Mouse (Mus musculus): ENCODE measurements around the gene Ccl1.

The Ccl1 gene

DNA sequence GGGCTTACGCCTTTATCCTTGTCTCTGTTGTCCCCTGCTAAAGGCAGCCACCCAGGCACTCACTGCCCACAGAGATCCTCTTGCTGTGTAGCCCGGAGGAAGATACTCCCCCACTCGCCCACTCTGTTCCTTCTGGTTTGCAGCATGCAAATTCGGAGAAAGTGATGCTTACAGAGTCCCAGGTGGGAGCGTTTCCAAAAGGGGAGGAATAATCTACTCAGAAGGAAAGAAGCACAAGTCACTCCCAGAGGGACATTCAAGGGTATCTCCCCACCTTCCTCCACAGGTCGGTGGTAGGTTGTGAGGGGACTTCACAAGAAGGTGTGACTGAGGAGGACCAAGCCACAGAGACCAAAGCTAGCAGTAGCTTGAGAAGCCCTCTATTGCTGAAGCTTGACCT is 100.3 kb downstream of the Ccl1 start:
- no peak for DNase-seq (ENCODE audit: low spot score)

DNA sequence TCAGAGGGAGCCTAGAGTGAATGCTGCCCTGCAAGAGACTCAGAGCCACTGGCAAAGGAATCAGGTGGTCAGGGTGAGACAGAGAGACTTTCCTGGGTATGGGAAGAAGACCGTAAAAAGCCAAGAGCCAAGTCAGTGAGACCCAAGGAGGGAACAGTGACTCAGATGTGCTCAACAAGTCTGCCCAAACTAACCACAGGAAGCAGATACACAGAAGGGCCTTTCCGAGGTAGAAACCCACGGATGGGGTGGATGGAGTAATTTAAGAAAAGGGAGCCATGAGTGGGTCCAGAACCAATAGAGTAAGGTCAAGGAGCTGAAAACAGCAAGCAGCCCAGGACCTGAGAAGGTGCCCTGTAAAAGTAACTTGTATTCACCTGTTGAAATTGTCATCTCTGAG is 101.8 kb downstream of the Ccl1 start:
- DNase-seq (ENCODE audit: low spot score) = no peak

DNA sequence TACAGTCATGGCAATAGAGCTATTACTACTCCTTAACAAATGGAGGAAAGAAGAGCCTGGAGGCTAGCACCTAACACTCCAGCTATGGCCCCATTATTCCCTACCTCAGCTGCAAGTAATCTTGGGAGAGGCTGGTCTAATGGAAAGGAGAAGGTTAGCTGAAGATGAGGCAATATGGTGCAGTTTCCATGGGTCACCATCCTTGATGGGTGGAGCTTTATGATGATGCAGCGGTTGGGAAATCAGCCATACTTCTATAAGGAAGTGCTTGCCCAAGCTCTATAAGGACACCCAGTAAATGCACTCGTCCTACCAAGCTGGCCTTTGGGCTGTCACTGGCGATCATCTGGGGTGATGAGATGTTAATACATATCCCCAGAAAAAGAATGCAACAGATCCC is 107.7 kb downstream of the Ccl1 start:
- DNase-seq (ENCODE audit: low spot score) = no peak

DNA sequence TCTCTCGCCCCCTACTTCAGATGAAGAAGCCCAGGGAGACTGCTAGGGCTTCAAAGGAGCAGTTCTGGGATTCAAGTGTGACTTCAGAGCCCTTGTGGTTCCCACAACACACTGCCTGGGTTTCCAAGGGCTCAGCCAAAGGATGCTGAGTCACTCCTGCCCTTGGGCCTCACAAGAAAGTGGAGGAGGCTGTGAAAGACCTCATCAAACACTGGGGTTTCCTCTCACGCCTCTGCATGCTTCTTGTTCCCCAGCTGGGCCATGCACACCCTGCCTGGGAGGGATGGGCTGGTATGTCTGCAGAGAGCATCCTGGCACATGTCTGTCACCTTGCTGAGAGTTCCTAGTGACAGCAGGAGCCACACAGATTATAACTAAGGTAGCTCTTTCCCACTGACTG is 110.5 kb downstream of the Ccl1 start:
- no peak for DNase-seq (ENCODE audit: low spot score)

DNA sequence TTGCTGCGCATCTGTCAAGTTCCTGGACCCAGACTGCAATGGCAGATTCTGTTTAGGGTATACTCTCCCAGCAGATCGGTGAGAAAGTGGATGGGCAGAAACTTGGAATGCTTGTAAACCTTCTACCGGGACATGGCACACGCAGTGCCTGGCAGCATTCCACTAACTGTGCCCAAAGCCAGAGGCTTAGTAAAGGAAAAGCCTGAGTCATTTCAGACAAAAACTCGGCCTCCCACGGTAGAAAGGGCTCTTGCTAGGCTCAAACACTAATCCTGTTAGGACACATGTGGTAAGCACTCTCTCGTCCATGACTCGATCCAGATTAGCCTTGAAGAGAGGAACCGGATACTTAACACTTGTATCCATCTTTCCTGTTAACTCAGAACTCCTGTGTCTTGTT is 111.7 kb downstream of the Ccl1 start:
- no peak for DNase-seq (ENCODE audit: low spot score)

DNA sequence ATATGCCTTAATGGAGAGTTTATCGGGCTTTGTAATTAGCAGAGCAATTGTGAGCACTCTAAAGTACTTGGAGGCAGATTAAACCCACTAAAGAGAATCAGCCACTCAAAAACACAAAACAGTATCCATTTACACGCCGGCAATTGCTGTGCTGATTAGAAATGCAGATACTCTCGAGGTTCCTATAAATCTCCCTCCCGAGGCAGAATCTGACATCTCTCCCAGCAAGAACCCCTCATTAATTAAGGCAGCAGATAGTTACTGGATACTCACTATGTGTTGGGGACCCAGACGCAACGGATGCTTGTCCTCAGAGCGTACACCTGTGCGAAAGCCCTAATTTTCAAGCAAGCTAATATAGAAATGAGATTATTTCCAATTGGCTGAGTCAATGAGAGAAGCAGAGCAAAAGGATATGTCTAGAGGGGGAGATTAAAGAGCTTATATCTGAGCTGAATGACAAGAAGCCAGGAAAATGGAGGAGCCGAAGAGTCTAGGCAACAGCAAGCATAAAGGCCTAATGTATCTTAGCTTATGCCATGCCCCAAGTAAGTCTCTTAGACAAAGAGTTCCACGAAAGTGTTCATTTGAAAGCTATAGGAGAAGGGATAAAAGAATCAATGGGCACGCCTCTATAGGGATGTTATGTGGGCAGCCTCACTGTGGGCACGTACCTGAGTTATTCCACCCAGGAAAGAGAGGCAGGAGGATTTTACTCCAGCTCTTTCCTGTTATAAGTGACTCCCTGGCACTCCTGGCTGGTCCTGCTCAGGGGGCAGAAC is 115.5 kb downstream of the Ccl1 start:
- no peak for DNase-seq (ENCODE audit: low spot score)

DNA sequence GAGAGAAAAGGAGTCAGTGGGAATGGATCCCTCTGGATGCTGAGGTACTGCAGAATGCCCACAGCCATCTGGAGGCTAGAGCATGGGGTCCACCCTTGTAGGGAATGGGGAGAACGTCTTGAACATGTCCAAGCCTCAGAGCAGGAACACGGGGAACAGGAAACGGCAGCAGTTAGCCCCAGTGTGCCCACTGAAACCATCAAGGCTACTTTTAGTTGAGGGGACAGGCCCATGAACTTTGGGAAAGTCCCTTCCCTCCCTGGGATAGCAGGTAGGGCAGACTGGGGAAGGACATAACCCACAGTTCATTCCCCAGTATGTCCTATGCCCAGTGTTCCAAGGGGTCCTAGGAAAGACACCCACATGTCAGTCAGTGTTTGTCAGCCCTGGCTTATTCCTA is 119.8 kb downstream of the Ccl1 start:
- no peak for DNase-seq (ENCODE audit: low spot score)

DNA sequence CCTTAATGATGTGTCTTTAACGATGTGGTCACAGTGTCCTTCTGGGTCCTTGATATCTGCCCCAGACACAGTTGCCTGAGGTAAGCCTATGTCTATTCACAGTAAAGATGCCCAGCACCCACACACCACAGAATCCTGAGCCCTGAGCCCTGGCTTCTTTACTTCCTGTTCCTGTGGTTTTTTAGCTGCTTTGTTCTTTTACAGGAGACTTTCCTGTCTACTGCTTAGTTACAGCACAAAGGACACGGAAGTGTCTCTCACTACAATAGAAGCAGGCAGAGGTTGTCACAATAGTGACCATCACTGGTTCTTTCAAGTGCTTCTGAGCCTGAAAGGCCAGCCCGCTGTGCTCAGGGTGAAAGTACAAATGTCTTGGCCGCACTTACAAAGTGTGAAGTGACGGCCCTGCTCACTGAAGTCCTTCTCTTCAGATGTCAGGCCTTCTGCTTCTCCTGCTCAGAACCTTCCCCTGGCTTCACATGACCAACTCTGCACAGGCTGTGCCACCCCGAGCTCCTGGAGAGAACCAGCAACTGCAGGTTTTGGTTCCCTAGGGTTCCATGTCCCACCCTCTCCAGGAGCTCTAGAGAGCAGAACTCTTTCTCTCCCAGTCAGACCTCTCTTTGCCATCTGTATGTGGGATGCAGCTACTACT is 122.1 kb downstream of the Ccl1 start:
- no peak for DNase-seq (ENCODE audit: low spot score)

DNA sequence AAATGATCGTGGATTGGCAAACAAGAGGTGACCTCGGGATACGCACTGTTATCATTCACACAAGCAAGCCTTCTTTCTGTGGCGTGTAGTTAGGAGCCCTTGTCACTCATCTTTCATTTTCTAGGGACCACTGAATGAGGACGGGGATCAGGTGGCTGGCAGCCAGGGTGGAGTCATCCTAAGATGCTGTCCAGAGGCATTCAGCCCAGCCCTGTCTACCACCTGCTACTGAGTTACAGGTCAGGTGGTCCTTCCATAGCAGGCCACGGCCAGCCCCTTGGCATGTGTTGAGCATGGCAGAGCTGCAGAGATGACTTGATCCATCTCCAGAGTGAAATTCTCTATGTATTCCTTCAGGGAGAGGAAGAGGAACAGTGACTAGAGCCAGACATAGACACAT is 123.1 kb downstream of the Ccl1 start:
- no peak for DNase-seq (ENCODE audit: low spot score)

DNA sequence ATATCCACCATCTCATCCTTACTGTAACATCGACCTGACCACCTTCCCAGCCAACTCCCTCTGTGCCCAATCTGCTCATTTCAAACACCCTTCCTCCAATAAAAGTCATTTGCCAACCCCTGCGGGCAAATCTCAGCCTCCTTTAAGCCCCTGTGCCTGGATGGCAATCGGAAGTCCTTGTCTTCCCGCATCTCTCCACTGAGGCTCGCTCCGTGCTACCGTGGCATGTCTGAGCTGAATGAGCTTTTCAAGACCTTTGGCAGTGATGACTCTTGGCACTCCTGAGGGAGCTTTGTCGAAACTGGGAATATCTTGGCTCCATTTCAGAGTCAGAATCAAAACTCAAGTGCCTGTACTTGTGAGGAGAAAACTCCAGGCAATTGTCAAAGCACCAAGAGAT is 124.2 kb downstream of the Ccl1 start:
- no peak for DNase-seq (ENCODE audit: low spot score)

DNA sequence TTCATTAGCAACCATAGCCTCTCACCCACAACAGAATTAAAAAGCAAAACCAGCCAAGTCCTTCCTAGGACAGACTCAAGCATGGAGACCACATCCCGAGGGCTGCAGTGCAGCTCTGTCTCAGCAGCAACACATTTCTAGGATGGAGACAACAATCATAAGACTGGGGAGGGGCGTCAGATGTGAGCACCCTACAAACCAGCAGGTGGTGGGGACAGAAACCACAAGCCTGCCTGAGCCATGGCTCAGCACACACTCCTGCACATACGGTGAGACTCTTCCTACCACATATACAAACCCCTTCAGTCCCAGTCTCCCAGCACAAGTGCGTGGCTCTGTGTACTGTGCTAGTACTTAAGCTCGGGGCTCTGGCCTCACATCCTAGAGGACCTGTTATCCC is 127.3 kb downstream of the Ccl1 start:
- DNase-seq (ENCODE audit: low spot score) = no peak

DNA sequence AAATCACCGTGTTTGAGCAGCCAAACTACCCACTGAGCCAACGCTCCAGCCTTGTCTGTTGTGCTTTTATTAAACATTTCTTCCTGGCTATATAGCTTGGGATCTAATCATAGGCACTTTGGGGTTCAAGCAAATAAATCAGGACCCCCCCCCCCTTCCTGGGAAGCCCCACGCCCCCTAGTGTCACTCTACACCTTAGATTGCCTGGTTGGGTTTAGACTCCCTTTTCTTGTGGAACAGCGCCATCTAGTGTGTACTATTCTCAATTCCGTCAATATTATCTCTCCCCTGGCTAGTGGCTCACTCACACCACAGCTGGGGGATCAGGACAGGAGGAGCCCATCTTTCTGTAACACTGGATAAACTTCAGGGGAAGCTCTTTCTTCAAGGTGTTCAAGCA is 127.8 kb downstream of the Ccl1 start:
- no peak for DNase-seq (ENCODE audit: low spot score)

DNA sequence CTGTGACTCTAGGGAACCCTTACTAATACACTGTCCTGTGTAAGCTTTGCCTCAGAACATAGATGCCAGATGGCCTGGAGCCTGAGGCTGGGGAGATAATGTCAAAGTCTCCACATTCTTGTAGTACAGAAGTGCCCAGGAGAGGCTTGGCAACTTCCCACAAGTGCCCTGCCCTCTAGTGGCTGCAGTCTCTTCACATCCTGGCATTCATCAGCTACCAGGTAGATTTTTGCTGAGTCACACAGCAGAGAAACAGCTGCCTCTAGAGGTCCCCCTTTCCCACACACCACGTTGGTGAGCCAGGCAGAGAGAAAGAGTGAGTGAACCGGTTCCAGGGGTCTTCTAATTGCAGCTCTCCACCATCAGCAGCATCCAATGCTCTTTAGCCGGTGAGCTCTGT is 130.7 kb downstream of the Ccl1 start:
- DNase-seq (ENCODE audit: low spot score) = no peak

DNA sequence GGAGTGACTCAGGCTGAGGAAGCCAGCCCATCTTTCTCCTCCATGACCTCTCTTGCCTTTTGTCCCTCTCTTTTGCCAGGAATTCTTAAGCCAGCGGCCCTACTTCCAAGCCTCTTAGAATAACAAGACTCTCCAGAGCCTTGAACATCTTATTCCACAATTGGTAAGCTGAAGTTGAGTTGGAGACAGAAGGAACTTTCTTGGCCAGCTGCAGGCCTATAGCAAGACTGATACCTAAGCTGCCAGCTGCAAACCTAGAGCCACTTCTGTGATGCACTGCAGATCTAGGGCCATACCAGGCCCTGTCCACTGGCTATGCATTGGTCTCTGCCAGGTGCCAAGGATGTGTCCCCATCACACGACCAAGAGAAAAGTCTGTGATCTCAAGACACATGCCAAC is 132.0 kb downstream of the Ccl1 start:
- DNase-seq (ENCODE audit: low spot score) = no peak

DNA sequence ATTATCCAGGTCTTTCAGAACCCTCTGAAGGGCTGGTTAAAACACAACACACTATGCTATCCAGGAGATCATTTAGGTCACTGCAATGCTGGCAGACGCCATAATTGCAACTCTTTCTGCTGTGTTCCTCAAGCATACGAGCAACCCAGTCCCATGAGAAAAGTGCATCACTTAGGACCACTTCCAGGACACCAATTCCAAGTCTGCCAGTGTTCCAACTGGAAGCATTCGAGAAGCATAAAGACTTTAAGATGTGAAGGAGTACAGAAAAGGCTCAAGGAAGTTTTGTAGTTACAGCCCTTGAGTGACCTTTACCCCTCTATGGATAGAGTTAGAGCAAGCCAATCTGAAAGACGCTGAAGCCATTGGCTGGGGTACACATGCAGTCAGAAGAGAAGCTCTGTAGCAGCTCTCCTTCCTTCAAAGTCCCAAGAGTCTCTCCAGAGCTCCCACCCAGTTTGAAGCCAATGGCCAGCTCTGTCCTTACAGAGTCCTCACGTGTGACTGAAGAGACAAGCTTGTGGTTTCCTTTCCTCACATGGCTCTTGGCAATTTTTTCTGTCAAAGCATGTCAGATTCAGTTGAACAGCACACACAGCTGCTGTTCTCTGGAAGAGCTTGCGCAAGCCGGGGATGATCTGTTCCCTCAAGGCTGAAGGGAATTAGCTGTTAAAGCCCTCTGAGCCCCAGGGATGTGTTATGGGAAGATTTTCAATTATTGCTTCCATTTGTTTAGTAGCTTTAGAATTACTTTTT is 134.0 kb downstream of the Ccl1 start:
- DNase-seq (ENCODE audit: low spot score) = no peak

DNA sequence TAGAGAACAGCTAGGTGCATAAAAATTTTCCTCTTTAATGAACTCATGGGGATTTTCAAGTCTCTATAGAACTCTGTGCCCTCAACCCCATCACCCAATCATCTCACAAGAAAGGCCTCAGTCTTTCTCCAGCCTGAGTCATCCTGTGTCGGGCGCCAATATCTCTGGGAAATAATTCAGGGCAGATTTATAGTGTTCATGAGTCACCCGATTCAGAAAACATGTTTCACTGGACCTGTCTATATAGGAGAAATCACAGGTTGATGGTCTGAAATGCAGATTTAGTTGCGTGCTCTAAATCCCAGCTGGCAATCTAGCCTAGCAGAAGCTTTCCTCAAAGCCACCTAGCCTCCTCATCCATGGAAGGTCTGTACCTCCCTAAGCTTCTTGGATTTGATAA is 136.0 kb downstream of the Ccl1 start:
- no peak for DNase-seq (ENCODE audit: low spot score)

DNA sequence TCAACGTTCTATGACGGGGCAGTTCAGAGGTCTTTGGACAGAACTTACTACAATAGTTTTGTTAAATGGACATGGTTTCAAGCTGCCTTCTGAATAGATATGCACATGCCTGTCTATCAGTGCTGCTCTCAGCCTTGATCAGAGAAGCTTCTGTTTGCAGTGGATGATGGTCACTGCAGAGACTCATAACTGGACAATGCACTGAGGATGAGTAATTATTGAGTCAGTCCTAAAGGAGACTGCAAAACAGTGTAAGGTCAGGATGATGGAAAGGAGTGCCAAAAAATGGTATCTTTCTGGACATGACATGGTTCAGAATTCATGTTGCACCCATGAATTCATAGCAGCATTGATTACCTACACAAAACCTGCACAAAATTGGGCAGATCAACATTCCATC is 137.2 kb downstream of the Ccl1 start:
- DNase-seq (ENCODE audit: low spot score) = no peak

DNA sequence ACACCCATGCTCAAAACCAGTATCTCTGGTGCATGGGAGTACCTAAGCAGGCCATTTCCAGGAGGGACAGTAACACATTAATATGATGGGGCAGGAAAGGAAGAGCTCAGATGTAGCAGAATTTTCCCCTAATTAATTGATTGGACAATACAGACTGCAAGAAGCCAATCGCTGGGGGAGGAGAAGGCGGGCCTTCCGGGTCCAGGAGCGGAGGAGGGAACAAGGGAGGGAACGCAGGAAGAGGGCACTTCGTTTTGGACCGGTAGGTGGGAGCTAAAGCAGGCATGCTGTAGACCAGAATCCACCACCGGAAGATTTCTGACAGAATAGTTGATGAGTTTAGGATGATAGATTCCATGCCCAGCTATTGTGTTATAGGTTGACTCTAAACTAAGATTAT is 142.2 kb downstream of the Ccl1 start:
- no peak for DNase-seq (ENCODE audit: low spot score)

DNA sequence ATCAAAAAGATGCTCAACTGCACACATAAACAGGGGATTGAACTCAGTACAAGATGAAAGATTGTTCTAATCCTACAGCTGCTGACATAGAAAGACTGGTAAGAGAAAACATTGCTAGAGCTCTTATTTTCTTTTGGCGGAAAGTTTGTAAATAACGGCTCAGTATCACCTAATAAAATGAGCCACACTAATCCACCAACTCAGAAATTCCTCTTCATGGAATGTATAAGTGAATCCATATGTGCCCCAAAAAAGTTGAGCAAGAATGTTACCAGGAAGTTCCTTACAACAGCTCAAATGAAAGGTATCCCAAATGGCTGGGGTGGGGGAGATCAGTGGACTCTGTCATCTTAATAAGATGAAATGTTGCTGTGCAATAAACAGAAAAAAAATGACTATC is 146.4 kb downstream of the Ccl1 start:
- DNase-seq (ENCODE audit: low spot score) = no peak

DNA sequence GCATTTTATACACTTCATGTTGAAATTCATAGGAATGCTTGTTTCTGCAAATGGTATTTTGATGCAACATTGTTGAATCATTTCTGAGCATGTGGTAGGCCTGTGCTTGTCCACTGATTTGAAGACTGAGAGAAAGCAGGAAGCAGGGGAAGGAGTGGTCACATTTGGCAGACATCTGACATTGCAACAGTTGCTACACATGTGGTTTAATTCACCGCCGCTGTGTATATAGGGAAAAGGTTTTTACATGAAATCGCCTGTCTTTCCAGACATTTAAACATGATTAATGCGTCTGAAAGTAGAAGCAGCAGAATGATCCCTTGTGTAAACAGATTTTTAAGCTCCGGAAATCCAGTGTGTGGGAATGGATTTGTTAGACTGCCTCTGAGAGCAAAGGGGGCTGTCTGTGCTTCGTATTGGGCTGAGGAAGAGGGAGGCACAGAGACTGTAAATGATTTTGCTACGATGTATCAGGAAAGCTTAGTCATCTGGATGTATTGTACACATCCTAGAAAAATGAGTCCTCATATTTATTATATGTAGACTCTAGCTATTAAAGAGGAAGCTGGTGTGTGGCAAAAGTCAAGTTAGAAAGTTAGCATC is 165.9 kb downstream of the Ccl1 start:
- DNase-seq (ENCODE audit: low spot score) = no peak

DNA sequence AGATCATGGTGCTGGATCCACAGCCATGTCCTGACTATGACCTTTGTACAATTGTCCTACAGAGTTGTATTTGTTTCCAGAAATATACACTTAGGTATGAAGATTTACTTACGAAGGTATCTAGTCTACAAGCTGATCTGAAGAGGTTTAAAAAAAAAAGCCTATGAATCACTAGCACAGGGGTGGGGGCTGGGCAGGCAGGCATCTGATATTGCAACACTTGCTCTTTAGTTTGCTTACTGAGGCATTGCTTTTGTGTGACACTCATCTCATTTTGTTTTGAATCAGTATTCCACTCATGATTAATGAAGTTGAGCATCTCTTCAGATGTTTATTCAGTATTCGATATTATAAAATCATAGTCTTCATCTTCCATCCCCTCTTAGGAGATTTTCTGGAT is 169.3 kb downstream of the Ccl1 start:
- no peak for DNase-seq (ENCODE audit: low spot score)

DNA sequence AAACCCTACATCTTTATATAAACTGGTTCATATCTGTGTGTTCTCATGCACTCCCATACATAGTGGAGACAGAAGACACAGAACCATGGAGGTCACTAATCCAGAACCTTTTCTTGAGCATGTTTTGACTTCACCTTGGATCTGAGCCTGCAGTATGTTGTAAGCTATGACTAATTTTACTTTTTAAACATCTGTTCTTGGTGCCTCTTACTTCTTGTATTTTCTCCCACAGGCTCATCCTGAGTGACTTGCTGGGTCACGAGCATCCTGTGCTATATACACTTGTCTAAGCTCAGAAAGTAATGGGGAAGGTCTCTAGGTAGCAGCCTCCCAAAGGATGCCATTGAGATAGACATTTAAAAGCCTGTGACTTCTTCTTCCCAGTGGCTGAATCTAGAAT is 172.5 kb downstream of the Ccl1 start:
- DNase-seq (ENCODE audit: low spot score) = no peak
